Mouse (Mus musculus): ENCODE measurements around the gene Rnf5.

The Rnf5 gene

GRCm38 (mm10) chr17:34583819-34584218, 19.7 kb downstream of the Rnf5 start:
- no peak for DNase-seq

GRCm38 (mm10) chr17:34583397-34583796, 20.1 kb downstream of the Rnf5 start:
- DNase-seq = no peak

- DNase-seq = no peak
Observed at GRCm38 (mm10) chr17:34582528-34582927, 21.0 kb downstream of the Rnf5 start.

- DNase-seq = no peak
Observed at GRCm38 (mm10) chr17:34578070-34578469, 25.4 kb downstream of the Rnf5 start.

GRCm38 (mm10) chr17:34576577-34576976, 26.9 kb downstream of the Rnf5 start:
- DNase-seq = no peak

- no peak for DNase-seq
Observed at GRCm38 (mm10) chr17:34572361-34572760, 31.1 kb downstream of the Rnf5 start.

- DNase-seq = no peak
Observed at GRCm38 (mm10) chr17:34571875-34572274, 31.6 kb downstream of the Rnf5 start.

GRCm38 (mm10) chr17:34569919-34570318, 33.6 kb downstream of the Rnf5 start:
- DNase-seq = no peak

- DNase-seq = no peak
Observed at GRCm38 (mm10) chr17:34568421-34568820, 35.1 kb downstream of the Rnf5 start.

- DNase-seq = no peak
Observed at GRCm38 (mm10) chr17:34567311-34567710, 36.2 kb downstream of the Rnf5 start.

GRCm38 (mm10) chr17:34564796-34565195, 38.7 kb downstream of the Rnf5 start:
- no peak for DNase-seq

- peak; percentile 30 for DNase-seq
Observed at GRCm38 (mm10) chr17:34564003-34564421, 39.5 kb downstream of the Rnf5 start, which contains the start of gene Notch4. Notch4 (plus strand) TSS chr17:34564268.

GRCm38 (mm10) chr17:34563354-34563753, 40.1 kb downstream of the Rnf5 start:
- DNase-seq = no peak

GRCm38 (mm10) chr17:34562595-34562994, 40.9 kb downstream of the Rnf5 start:
- no peak for DNase-seq

- peak; percentile 18 for DNase-seq
Observed at GRCm38 (mm10) chr17:34561200-34561599, 42.3 kb downstream of the Rnf5 start.

- no peak for DNase-seq
Observed at GRCm38 (mm10) chr17:34560438-34560837, 43.1 kb downstream of the Rnf5 start.

- no peak for DNase-seq
Observed at GRCm38 (mm10) chr17:34559895-34560294, 43.6 kb downstream of the Rnf5 start.

- DNase-seq = no peak
Observed at GRCm38 (mm10) chr17:34559116-34559515, 44.4 kb downstream of the Rnf5 start.

- DNase-seq = no peak
Observed at GRCm38 (mm10) chr17:34557411-34557810, 46.1 kb downstream of the Rnf5 start.

- no peak for DNase-seq
Observed at GRCm38 (mm10) chr17:34556406-34556805, 47.1 kb downstream of the Rnf5 start.

GRCm38 (mm10) chr17:34555483-34555882, 48.0 kb downstream of the Rnf5 start:
- peak; percentile 73 for DNase-seq

Data from embryo, embryonic 11 days (tissue).